Mouse (Mus musculus) myocyte (in vitro differentiated cells): ENCODE measurements around the gene Ppp4r3b.

Experiments
- POLR2A ChIP-seq: IDR thresholded peaks from one replicate; pipeline ENCODE4 v1.6.1; 2011; ENCODE audit warnings: low read depth, mild to moderate bottlenecking, control low read depth, moderate library complexity; ENCODE audit not compliant: insufficient read length
- TCF3 ChIP-seq: IDR thresholded peaks from one replicate; pipeline ENCODE4 v1.6.1; 2011; ENCODE audit warnings: low read depth, control low read depth; ENCODE audit not compliant: insufficient read length

DNA sequence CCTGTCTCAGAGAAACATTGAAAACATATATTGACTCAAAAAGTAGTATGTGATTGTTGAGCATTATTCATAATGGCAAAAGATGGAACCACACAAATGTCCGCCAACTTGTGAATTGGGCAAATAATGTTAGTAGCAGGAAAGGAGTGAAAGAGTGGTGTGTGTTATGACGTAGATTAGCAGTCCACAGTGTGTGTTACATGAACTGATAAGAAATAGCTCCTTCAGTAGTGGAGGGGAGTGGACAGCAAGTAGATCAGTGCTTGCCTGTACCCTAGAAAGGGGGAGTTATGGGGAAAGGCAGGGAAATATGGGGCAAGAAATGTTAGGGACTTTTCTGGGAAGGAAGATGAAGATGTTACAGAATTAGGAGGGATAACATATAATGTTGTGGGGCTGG, 43.5 kb downstream of the Ppp4r3b start:
- TF ChIP-seq TCF3 (no peak), POLR2A (no peak)
